Mouse (Mus musculus) naive thymus-derived CD4-positive, alpha-beta T cell, adult 2 months (primary cell): Measurements from ENCODE around the gene Btbd11.
A peak's percentile ranks its signal among the peaks of the same experiment; 100 is the strongest.
"Not testable (repeated sequence)": the region's sequence is repeated elsewhere in the genome, so short reads cannot be mapped to it uniquely, and the experiment has no call there.

Experiments used
- DNase-seq: peaks from one replicate; pipeline ENCODE4 v3.0.0-alpha.2; 2011; ENCODE audit warnings: low read depth

Btbd11 gene

DNA sequence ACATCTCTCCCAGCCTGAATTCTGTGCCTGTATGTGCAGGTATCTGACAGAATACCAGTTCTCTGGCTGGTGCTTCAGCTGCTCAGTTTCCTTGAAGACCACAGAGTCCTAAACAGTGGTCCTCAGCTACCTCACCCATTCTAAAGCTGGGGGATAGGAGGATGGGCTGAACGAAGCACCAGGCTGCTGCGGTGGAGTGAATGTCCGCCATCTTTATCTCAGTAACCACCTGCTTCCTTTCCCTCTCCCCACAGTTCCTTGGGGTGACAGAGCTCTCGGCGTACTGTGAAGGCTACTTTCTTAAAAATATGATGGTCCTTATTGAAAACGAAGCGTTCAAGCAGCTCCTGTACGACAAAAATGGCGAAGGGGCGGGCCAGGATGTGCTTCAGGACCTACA, 271.3 kb downstream of the Btbd11 start:
- DNase-seq: no peak

- no peak for DNase-seq
Observed at GRCm38 (mm10) chr10:85673512-85673921, 286.9 kb downstream of the Btbd11 start.

- DNase-seq: peak; percentile 34
Observed at GRCm38 (mm10) chr10:85678635-85679034, 292.0 kb downstream of the Btbd11 start.

- no peak for DNase-seq
Observed at GRCm38 (mm10) chr10:85682446-85682845, 295.8 kb downstream of the Btbd11 start.

DNA sequence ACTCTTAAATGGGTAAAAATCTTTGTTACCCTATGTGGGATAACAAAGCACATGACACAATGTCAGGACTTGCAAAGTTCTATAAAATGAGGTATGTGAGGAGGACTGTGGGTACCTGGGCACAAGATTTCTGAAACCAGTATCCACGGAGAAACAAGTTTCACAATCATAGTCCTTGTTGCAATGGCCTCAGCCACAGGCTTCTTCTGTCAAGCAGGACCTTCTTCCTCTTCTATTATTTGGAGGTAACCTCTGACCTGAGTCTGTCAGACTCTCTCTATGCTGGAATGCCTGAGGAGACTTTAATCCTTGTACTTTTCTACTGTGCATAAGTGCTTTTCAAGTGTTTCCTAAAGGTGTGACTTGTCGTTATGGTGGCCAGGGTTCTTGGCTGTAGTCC, 307.8 kb downstream of the Btbd11 start:
- DNase-seq: not testable (repeated sequence)

DNA sequence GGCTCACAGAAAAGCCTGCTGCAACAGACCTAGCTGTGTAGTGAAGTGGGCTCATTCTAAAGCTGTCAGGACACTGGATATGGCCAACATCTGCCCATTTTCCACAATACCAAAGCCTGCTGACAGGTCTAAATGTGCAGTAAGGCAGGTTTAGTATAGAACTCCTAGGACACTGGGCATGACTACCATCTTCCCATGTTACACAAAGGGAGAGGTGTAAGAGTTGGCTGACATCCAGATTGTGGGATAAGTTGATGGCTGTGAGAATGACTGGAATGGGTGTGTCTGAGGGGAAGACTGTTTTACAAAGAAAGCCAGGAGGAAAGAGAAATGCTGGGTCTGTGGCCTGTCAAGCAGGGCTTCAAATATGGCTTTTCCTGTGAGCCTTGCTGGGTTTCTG, 313.1 kb downstream of the Btbd11 start:
- no peak for DNase-seq

- DNase-seq: not testable (repeated sequence)
Observed at GRCm38 (mm10) chr10:85709790-85710189, 323.2 kb downstream of the Btbd11 start.
